Mouse (Mus musculus) layer of hippocampus, postnatal 14 days (tissue): ENCODE measurements at regions not wholly inside any gene's neighbourhood (a gene's known extent, or its start where the extent isn't known, plus 50 kb on each side); places are given as distances from the start of the nearest gene placed in this dataset.

Experiments
- DNase-seq, 2 experiments: peaks; one replicate each; pipeline ENCODE4 v3.0.0; 2021 to 2022; ENCODE audit warnings: low spot score in 2 of 2, mixed read lengths in 1 of 2

- no peak for DNase-seq
Measured at GRCm38 (mm10) chr15:36945309-36945708, 62.3 kb downstream of the Zfp706 start.

- DNase-seq, result no peak
Measured at GRCm38 (mm10) chr15:36944556-36945171, 62.9 kb downstream of the Zfp706 start.

- peak in 1 of 2 experiments; percentile 48 for DNase-seq
Measured at GRCm38 (mm10) chr15:36943492-36944112, 64.0 kb downstream of the Zfp706 start.

GRCm38 (mm10) chr15:36942261-36942660 lies 65.3 kb downstream of the Zfp706 start:
- DNase-seq, result no peak

- no peak for DNase-seq
Measured at GRCm38 (mm10) chr15:36941741-36942140, 65.8 kb downstream of the Zfp706 start.

GRCm38 (mm10) chr15:36939608-36940007 lies 68.0 kb downstream of the Zfp706 start:
- no peak for DNase-seq

GRCm38 (mm10) chr15:36939153-36939552 lies 68.4 kb downstream of the Zfp706 start:
- DNase-seq, result no peak

GRCm38 (mm10) chr15:36938511-36939150 lies 68.9 kb downstream of the Zfp706 start:
- peak; percentile 85 to 91 for DNase-seq

- DNase-seq, result peak in 1 of 2 experiments; percentile 35
Measured at GRCm38 (mm10) chr15:36937757-36938498, 69.6 kb downstream of the Zfp706 start.

- no peak for DNase-seq
Measured at GRCm38 (mm10) chr15:36937067-36937657, 70.4 kb downstream of the Zfp706 start.

GRCm38 (mm10) chr15:36934801-36935200 lies 72.8 kb downstream of the Zfp706 start:
- no peak for DNase-seq

GRCm38 (mm10) chr15:36933581-36933991 lies 74.0 kb downstream of the Zfp706 start:
- no peak for DNase-seq

- DNase-seq, result no peak
Measured at GRCm38 (mm10) chr15:36931460-36931859, 76.1 kb downstream of the Zfp706 start.

GRCm38 (mm10) chr15:36930433-36930832 lies 77.1 kb downstream of the Zfp706 start:
- DNase-seq, result no peak

- DNase-seq, result no peak
Measured at GRCm38 (mm10) chr15:36929786-36930185, 77.8 kb downstream of the Zfp706 start.

- no peak for DNase-seq
Measured at GRCm38 (mm10) chr15:36929088-36929487, 78.5 kb downstream of the Zfp706 start.

- DNase-seq, result no peak
Measured at GRCm38 (mm10) chr15:36928678-36929077, 78.9 kb downstream of the Zfp706 start.

GRCm38 (mm10) chr15:36927436-36927835 lies 80.1 kb downstream of the Zfp706 start:
- DNase-seq, result no peak

- DNase-seq, result no peak
Measured at GRCm38 (mm10) chr15:36924171-36924570, 83.4 kb downstream of the Zfp706 start.

GRCm38 (mm10) chr15:36921384-36921783 lies 86.2 kb downstream of the Zfp706 start:
- DNase-seq, result no peak

GRCm38 (mm10) chr15:36920886-36921285 lies 86.7 kb downstream of the Zfp706 start:
- DNase-seq, result no peak
